Mouse (Mus musculus): ENCODE measurements around the gene Gnptg.
"Not testable (repeated sequence)": the region's sequence is repeated elsewhere in the genome, so short reads cannot be mapped to it uniquely, and the experiment has no call there.

The Gnptg gene

DNA sequence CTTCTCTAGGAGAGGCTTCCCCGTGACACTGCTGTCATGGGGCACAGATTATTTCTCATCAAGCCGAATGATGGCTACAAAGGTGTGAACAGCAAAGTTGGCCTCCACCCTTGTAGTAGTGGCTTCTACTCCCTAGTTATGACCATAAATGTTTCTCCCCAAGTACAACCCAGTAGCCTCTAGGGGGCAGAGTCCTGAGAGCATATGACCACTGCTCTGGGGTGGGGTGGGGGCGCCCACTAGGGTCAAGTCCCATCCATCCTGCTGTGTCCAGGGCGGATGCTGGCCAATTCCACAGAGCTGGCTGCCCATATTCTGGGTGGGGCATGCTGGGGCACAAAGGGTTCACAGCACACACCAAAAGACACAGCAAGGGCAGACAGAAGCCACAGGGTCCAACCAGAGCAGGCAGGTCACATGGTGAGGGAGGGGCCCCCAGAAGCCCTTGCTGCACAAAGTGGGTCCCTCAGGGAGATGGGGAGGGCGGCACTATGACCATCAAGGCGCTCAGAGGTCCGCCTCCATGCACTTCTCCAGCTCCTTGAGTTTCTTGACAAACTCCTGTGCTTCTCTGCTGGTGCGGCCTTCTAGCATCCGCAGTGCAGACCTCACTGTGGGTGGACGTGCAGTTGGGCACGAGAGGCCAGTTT is 3.3 kb upstream of the Gnptg start:
- no peak for DNase-seq

DNA sequence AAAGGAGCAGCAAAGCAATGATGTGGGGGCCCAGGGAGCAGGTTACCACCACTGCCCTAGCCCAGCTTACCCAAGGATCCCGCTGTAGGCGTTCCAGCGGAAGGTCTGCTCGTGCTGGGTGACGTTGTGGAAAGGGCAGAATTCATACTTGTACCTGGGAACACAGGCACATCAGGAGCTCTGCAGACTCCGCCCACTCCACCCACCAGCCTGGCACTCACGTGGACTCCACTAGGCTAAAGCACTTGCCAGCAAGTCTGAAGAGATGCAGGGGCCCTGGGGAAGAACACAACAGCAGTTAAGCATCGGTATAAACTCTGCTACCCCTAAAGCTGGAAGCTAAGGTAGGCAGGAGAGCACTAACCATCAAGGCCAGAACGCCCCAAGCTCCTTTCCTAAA is 4.3 kb downstream of the Gnptg start:
- no peak for DNase-seq

GRCm38 (mm10) chr17:25231621-25232020 is 8.3 kb downstream of the Gnptg start:
- DNase-seq = not testable (repeated sequence)

GRCm38 (mm10) chr17:25230700-25231099 is 9.2 kb downstream of the Gnptg start:
- DNase-seq = peak; percentile 25

DNA sequence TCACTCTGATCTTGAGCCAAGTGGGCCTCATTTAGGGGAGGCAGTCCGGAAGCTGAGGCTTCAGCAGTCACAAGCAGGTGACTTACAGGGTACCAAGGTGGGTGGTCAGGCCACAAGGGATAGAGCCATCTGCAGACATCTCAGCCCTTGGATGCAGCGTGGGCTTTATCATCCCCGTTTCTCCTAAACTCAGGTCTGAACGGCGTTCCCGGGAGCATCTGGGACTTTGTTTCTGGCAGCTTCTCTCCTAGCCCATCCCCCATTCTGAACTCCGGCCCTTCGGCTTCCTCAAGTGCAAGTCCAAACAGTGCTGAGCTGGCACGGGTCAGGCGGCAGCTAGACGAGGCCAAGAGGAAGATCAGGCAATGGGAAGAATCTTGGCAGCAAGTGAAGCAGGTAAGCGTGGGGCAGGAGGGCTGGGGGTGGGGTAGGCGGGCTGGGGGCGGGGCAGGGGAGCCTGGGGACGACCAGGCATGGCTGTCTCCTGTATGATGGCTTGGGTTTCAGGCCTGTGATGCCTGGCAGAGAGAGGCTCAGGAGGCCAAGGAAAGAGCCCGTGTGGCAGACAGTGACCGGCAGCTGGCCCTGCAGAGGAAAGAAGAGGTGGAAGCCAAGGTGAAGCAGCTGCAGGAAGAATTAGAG is 9.8 kb downstream of the Gnptg start:
- DNase-seq = peak; percentile 9

- no peak for DNase-seq
Observed at GRCm38 (mm10) chr17:25227991-25228390, 11.9 kb downstream of the Gnptg start.

GRCm38 (mm10) chr17:25225659-25226058 is 14.3 kb downstream of the Gnptg start:
- no peak for DNase-seq

DNA sequence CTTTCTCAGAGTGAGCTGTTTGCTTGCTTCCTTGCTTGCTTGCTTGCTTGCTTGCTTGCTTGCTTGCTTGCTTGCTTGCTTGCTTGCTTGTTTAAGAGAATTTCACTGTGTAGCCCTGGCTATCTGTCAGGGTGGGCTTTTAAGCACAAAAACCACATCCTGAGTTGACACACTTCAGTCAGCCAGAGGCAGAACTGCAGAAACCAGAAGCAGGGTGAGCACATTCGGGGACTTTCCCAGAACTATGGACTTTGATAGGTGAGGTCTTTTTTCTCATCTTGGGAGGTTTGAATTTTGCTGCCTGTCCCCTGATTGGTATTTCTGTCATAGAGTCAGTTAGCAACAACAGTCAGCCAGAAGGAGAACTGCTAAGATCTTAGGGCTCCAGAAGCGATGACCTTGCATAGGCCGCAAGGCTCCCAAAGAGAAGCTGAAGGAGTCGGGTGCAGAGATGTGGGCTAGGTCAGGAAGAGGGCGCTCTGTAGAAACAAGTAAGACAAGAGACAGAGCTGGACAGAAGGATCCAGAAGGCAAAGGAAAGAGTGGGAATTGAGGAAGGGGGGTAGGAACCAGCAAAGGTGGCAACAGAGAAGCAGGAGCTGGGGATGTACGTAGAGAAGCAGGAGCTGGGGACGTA is 15.2 kb downstream of the Gnptg start:
- DNase-seq = peak; percentile 11

DNA sequence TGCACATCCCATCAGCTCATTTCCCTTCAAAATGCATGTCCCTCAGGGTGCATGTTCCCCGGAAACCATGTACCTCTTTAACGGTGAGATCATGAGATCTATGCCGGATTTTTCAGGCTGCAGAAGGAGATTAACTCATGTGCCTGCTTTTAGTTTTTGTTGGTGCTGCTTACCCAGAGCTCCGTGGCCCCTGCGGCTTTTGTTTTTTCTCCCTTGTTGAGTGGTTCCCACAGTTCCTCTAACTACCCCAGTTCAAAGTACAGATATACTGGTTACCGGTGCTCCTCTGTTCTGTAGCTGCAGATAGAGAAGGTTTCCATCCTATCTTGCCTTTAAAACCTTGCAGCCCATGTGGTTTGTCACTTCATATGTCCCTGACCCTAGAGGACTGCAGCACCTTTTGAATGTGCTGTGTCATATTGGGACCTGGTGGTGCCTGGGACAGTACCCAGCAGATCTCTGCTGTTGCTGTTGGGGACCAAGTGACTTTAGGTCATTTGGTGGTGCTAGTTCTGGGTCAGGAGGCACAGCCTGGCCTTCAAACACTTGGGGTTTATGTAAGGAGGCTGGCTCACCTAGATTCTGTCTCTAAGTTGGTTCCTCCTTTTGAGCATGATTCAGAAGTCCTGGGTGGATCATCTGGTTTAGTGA is 16.8 kb downstream of the Gnptg start:
- DNase-seq = no peak

DNA sequence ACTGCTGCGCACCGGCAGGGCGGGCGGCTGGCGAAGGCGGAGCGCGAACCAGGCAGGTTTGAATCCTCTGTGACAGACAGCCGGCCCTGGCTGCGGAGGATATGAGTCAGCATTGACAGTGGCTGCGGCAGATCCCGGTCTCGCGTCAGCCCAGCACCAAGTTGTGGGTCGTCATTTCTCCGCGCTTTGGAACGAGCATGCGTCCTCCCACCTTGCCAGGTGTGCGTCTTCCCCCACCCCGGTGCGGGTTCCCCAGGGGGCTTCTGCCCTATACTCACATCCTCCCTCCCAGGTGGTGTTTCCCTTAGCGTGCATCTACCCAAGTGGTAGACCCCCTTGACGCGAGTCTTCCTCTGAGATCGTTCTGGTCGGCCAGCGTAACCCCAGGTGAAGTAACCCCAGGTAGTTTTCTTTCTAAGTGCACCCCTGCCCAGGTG is 17.4 kb downstream of the Gnptg start:
- not testable (repeated sequence) for DNase-seq

- DNase-seq = peak; percentile 68
Observed at GRCm38 (mm10) chr17:25221821-25222503, 18.0 kb downstream of the Gnptg start.

GRCm38 (mm10) chr17:25220746-25221145 is 19.2 kb downstream of the Gnptg start:
- DNase-seq = no peak

- DNase-seq = no peak
Observed at GRCm38 (mm10) chr17:25219492-25220295, 20.2 kb downstream of the Gnptg start.

DNA sequence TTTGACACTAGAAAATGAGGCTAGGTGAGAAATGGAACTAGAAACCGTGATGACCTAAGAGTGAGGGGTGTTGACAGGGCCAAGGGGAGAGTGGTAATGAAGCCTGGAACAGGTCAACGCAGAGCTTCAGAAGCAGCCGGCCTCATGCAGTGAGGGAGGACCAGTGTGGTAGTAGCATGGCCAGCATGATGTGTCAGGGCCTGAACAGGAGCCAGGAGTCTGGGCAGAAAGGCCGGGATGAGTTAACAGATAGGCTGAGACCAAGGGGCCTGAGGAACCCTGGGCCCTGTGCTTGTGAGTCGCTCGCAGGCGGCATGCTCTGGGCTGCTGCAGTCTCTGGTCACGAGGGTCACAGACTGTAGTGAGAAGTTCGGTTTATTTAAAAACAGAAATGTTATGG is 21.0 kb downstream of the Gnptg start:
- DNase-seq = no peak

DNA sequence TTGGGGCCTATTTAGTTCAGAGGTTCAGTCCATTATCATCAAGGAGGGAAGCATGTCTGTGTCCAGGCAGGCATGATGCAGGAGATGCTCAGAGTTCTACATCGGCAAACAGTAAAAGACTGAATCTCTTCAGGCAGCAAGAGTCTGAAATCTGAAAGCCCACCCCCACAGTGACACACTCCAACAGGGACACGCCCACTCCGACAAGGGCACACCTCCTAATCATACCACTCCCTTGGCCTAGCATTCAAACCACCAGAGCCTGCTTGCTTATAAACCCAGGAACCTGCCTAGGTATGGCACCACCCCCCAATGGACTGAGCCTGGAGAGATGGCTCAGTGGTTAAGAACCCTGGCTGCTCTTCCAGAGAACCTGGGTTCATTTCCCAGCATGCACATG is 24.5 kb downstream of the Gnptg start:
- DNase-seq = no peak

GRCm38 (mm10) chr17:25211705-25212104 is 28.2 kb downstream of the Gnptg start:
- no peak for DNase-seq

GRCm38 (mm10) chr17:25210680-25211466 is 29.1 kb downstream of the Gnptg start:
- DNase-seq = peak; percentile 64

- DNase-seq = peak; percentile 20
Observed at GRCm38 (mm10) chr17:25210006-25210405, 29.9 kb downstream of the Gnptg start.

DNA sequence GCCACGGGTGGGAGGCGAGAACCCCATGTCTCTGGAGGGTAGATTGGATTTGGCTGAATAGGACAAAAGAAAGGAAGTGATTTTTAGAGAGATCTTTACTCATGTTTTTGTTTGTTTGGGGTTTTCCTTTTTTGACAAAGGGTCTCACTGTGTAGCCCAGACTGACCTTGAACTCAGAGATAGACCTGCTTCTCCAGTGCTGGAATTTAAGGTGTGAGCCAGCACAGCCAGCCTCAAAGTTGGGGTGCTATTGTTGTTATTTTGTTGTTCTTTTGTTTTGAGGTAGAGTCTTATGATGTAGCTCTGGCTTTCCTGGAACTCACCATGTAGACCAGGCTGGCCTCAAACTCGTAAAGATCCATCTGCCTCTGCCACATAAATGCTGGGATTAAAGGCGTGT is 37.5 kb downstream of the Gnptg start:
- DNase-seq = no peak

DNA sequence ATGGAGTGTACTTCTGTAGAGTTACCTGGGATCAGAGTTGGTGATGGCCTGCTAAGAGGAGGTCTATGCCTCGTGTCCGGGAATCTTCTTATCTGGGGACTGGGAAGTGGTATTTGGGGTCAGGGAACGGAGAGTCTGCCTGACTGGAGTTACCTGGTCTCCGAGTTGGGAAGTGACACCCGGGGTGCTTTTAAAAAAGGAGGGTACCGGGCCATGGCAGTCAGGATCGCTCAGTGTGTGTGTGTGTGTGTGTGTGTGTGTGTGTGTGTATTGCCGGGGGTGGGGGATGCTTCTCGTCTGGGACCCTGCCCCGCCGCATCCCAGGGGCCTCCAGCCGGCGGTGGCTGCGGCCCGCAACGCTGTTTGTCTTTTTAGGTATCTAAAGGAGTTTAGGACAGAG is 50.8 kb downstream of the Gnptg start:
- no peak for DNase-seq
